Mouse (Mus musculus) heart, adult 2 months (tissue): ENCODE measurements around the gene Stox1.

Experiments used
- CTCF ChIP-seq: fragments of 200-600 bp; IDR thresholded peaks from 2 replicates; pipeline ENCODE4 v1.8.1; 2022; ENCODE audit warnings: antibody characterized with exemption, mild to moderate bottlenecking, moderate library complexity
- POLR2A ChIP-seq: fragments of 200-500 bp; IDR thresholded peaks from 2 replicates; pipeline ENCODE4 v1.6.1; 2011; ENCODE audit warnings: mild to moderate bottlenecking, low read depth, low read length, control low read depth; ENCODE audit not compliant: insufficient read depth

- TF ChIP-seq CTCF (no peak), POLR2A (no peak)
Observed at GRCm38 (mm10) chr10:62687032-62687674, 38.8 kb downstream of the Stox1 start.
